Mouse (Mus musculus) MEL (cell line): ENCODE results near the gene Nicn1. TPM values are rescaled to one million over a fixed set of nuclear protein-coding genes. Genes with fewer than 3 reads are reported as not detected.

ENCODE experiments used
- DNase-seq: peaks from one replicate; pipeline ENCODE4 v3.0.0; 2011; ENCODE audit warnings: low read depth, low spot score
- H3K27ac ChIP-seq: 2 replicates; pipeline ENCODE4 v1.5.1; 2012; ENCODE audit warnings: low read depth, mild to moderate bottlenecking, control low read depth, low read length, moderate library complexity; ENCODE audit not compliant: control insufficient read depth
- H3K27me3 ChIP-seq, 2 experiments: fragments of 150-350 bp in 1 of 2; sonication (generic) in 1 of 2; 2 replicates each; pipeline ENCODE4 v1.6.1; 2012; ENCODE audit warnings: low read length in 2 of 2, mild to moderate bottlenecking in 2 of 2, improper control_type of control experiment in 1 of 2, moderate library complexity in 1 of 2; ENCODE audit not compliant: insufficient read depth in 2 of 2, control insufficient read depth in 1 of 2
- H3K36me3 ChIP-seq, 2 experiments: 2 replicates each; pipeline ENCODE4 v1.6.1; 2012 to 2014; ENCODE audit warnings: low read length in 2 of 2, improper control_type of control experiment in 1 of 2, inconsistent platforms in 1 of 2, mild to moderate bottlenecking in 1 of 2; ENCODE audit not compliant: insufficient read depth in 2 of 2, control insufficient read depth in 1 of 2
- H3K4me1 ChIP-seq, 2 experiments: fragments of 150-350 bp in 1 of 2; sonication (generic) in 1 of 2; 2 replicates each; pipeline ENCODE4 v1.6.1; 2012; ENCODE audit warnings: low read length in 2 of 2, improper control_type of control experiment in 1 of 2, mild to moderate bottlenecking in 1 of 2; ENCODE audit not compliant: insufficient read depth in 2 of 2, control insufficient read depth in 1 of 2
- H3K4me3 ChIP-seq, 2 experiments: fragments of 150-350 bp in 1 of 2; sonication (generic) in 1 of 2; 2 replicates each; pipeline ENCODE4 v1.5.1; 2012; ENCODE audit warnings: low read depth in 2 of 2, low read length in 2 of 2, mild to moderate bottlenecking in 2 of 2, moderate library complexity in 2 of 2, control low read depth in 1 of 2, improper control_type of control experiment in 1 of 2; ENCODE audit not compliant: control insufficient read depth in 1 of 2, insufficient read depth in 1 of 2
- H3K79me2 ChIP-seq: 2 replicates; pipeline ENCODE4 v1.6.1; 2012; ENCODE audit warnings: mild to moderate bottlenecking, low read length, moderate library complexity; ENCODE audit not compliant: control insufficient read depth, poor library complexity, insufficient read depth
- H3K9ac ChIP-seq: 2 replicates; pipeline ENCODE4 v1.6.1; 2012; ENCODE audit warnings: low read depth, mild to moderate bottlenecking, control low read depth, low read length, moderate library complexity; ENCODE audit not compliant: control insufficient read depth, poor library complexity, severe bottlenecking
- H3K9me3 ChIP-seq: fragments of 150-350 bp; sonication (generic); replicated peaks from 2 replicates; pipeline ENCODE4 v1.6.1; 2012; ENCODE audit warnings: mild to moderate bottlenecking, low read length, improper control_type of control experiment, moderate library complexity; ENCODE audit not compliant: insufficient read depth
- CTCF ChIP-seq, 3 experiments: IDR thresholded peaks in 2 of 3; conservative IDR thresholded peaks in 1 of 3; 2 replicates each; pipeline ENCODE4 v1.5.1; 2011 to 2012; ENCODE audit warnings: low read length in 3 of 3, low read depth in 2 of 3, mild to moderate bottlenecking in 2 of 3, improper control_type of control experiment in 1 of 3, inconsistent platforms in 1 of 3, mixed read lengths in 1 of 3, moderate library complexity in 1 of 3; ENCODE audit not compliant: control insufficient read depth in 1 of 3, insufficient read depth in 1 of 3, poor library complexity in 1 of 3, severe bottlenecking in 1 of 3
- ELF1 ChIP-seq: IDR thresholded peaks from 2 replicates; pipeline ENCODE4 v1.6.1; 2014; ENCODE audit warnings: low read depth, mild to moderate bottlenecking, inconsistent platforms, low read length, improper control_type of control experiment, moderate library complexity
- EP300 ChIP-seq, 2 experiments: IDR thresholded peaks; 2 replicates each; pipeline ENCODE4 v1.6.1; 2011; ENCODE audit warnings: improper control_type of control experiment in 2 of 2, low read length in 2 of 2, low read depth in 1 of 2, mild to moderate bottlenecking in 1 of 2
- ETS1 ChIP-seq: IDR thresholded peaks from 2 replicates; pipeline ENCODE4 v1.6.1; 2012; ENCODE audit warnings: low read depth, mild to moderate bottlenecking, inconsistent platforms, low read length, improper control_type of control experiment, moderate library complexity
- GATA1 ChIP-seq: IDR thresholded peaks from 2 replicates; pipeline ENCODE4 v1.6.1; 2011; ENCODE audit warnings: low read depth, low read length, improper control_type of control experiment
- MAZ ChIP-seq: IDR thresholded peaks from 2 replicates; pipeline ENCODE4 v1.6.1; 2012; ENCODE audit warnings: low read depth, mild to moderate bottlenecking, inconsistent platforms, low read length, improper control_type of control experiment
- POLR2AphosphoS2 ChIP-seq: IDR thresholded peaks from 2 replicates; pipeline ENCODE4 v1.6.1; 2011; ENCODE audit warnings: low read length, improper control_type of control experiment
- POLR2AphosphoS5 ChIP-seq: IDR thresholded peaks from 2 replicates; pipeline ENCODE4 v1.6.1; 2012; ENCODE audit warnings: low read depth, borderline replicate concordance, mild to moderate bottlenecking, inconsistent platforms, low read length, moderate library complexity, mixed read lengths
- RAD21 ChIP-seq: IDR thresholded peaks from 2 replicates; pipeline ENCODE4 v1.6.1; 2011; ENCODE audit warnings: mild to moderate bottlenecking, low read depth, low read length, improper control_type of control experiment
- RCOR1 ChIP-seq: IDR thresholded peaks from 2 replicates; pipeline ENCODE4 v1.6.1; 2012; ENCODE audit warnings: low read depth, mild to moderate bottlenecking, inconsistent platforms, low read length, improper control_type of control experiment
- SMC3 ChIP-seq: IDR thresholded peaks from 2 replicates; pipeline ENCODE4 v1.6.1; 2011; ENCODE audit warnings: low read depth, low read length, improper control_type of control experiment
- TAL1 ChIP-seq: IDR thresholded peaks from 2 replicates; pipeline ENCODE4 v1.6.1; 2012; ENCODE audit warnings: mild to moderate bottlenecking, inconsistent platforms, low read length, moderate library complexity, mixed read lengths
- TCF12 ChIP-seq: IDR thresholded peaks from 2 replicates; pipeline ENCODE4 v1.6.1; 2014; ENCODE audit warnings: low read depth, mild to moderate bottlenecking, inconsistent platforms, low read length, improper control_type of control experiment, moderate library complexity
- USF1 ChIP-seq: IDR thresholded peaks from 2 replicates; pipeline ENCODE4 v1.6.1; 2014; ENCODE audit warnings: low read depth, mild to moderate bottlenecking, inconsistent platforms, low read length, improper control_type of control experiment, moderate library complexity
- ZNF384 ChIP-seq: IDR thresholded peaks from 2 replicates; pipeline ENCODE4 v1.6.1; 2012; ENCODE audit warnings: low read depth, mild to moderate bottlenecking, inconsistent platforms, low read length, improper control_type of control experiment
- polyA plus RNA-seq, 2 experiments: library from polyadenylated mRNA; stranded (reverse) in 1 of 2; unstranded in 1 of 2; fragments of >175 nt in 1 of 2; fragments of >200 nt in 1 of 2; gene quantifications; 2 replicates each; pipeline versions ENCODE4 v1.2.1 to v1.2.4; 2012; ENCODE audit warnings: low replicate concordance in 2 of 2, low read depth in 1 of 2; ENCODE audit not compliant: insufficient read length in 2 of 2, insufficient read depth in 1 of 2, missing spikeins in 1 of 2
- total RNA-seq: library from RNA; depleted of rRNA; stranded (reverse); fragments of 300-350 nt; gene quantifications from 2 replicates; pipeline ENCODE4 v1.2.3, GENCODE M21; 2012

Nicn1 gene
- total and polyA plus RNA-seq, 3 experiments: 1.6 to 4.7 TPM; not detected in 1

DNA sequence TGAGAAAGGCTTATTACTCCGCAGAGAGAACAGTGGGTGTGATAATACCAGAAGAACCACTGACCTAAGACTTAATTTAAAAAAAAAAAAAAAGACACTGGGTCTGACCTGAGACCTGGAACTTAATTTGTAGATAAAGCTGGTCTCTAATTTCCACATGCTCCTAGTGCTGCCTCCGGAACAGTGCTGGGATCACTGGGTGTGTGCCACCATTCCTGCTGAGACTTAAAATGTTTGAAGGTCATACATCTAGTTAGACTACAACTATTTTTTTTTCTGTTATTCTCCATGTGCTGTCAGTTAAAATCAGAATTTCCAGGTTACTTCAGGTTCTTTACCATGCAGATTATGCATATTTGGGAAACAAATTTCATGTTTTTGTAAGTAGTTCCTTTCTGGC is 17.9 kb downstream of the Nicn1 start:
- Histone ChIP-seq H3K9me3 (no peaks in the 10 kb centered on the region), H3K27ac (no peak overlapping the region), H3K9ac (peak overlapping the region; percentile 99), H3K27me3 (no peaks in the 10 kb centered on the region), H3K79me2 (peaks cover 68% of the 10 kb centered on the region), H3K36me3 (peaks cover 6 to 50% of the 10 kb centered on the region in 2 experiments), H3K4me1 (peaks cover 4 to 21% of the 10 kb centered on the region in 2 experiments; a peak in 3 of 4 replicates), H3K4me3 (peak overlapping the region; percentile 47 to 87)
- TF ChIP-seq ZNF384: peak; percentile 15; the same call in 1 of the 2 replicates
- TF ChIP-seq USF1: 0 out of 2 replicates have a peak, but pooled peaks have one; percentile 8
- no peak for TF ChIP-seq POLR2AphosphoS5
- DNase-seq: no peak

DNA sequence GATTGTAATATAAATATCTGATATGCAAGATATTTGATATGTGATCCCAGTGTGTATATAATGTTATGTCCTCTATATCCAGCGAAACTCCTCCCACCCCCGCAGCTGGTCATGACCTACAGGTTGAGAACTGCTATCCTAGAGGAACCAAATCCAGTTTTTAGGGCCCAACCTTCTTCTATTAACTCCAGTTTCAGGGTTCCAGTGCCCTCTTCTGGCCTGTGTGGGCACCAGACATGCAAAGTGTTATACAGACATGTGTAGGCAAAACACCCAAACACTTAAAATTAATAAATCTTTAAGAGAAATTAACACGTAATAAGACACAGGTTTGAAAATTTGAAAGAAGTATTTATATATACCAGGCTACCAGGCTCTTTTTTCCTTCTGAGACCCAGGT is 27.3 kb downstream of the Nicn1 start:
- DNase-seq: peak; percentile 41
- peaks cover 15 to 27% of the 10 kb centered on the region in 2 experiments for H3K36me3 ChIP-seq

GRCm38 (mm10) chr9:108318462-108318861 is 28.2 kb downstream of the Nicn1 start:
- Histone ChIP-seq H3K4me1 (no peaks in the 10 kb centered on the region; a peak in 1 of 4 replicates), H3K27ac (no peak overlapping the region), H3K4me3 (no peak overlapping the region), H3K27me3 (no peaks in the 10 kb centered on the region), H3K9me3 (no peaks in the 10 kb centered on the region), H3K36me3 (peaks cover 12 to 22% of the 10 kb centered on the region in 2 experiments), H3K79me2 (peaks cover 64% of the 10 kb centered on the region), H3K9ac (no peak overlapping the region)
- TF ChIP-seq ELF1 (no peak), ETS1 (peak; percentile 46), TAL1 (0 out of 2 replicates have a peak, but pooled peaks have one; percentile 16), EP300 (IDR thresholded peaks at IDR 0.05; ENCODE audit: low read depth in 1 of 2, low read length in 2 of 2) (peak; percentile 37 to 57), GATA1 (peak; percentile 68; the same call in 1 of the 2 replicates), SMC3 (no peak), RCOR1 (peak; percentile 57; the same call in 1 of the 2 replicates), TCF12 (peak; percentile 18; the same call in 1 of the 2 replicates)
- DNase-seq: peak; percentile 29

More for the DNA sequence above, 27.3 kb downstream of the Nicn1 start:
- no peaks in the 10 kb centered on the region for H3K27me3 ChIP-seq
- no peaks in the 10 kb centered on the region for H3K9me3 ChIP-seq
- H3K9ac ChIP-seq: no peak overlapping the region
- no peak for TF ChIP-seq MAZ
- TF ChIP-seq CTCF (IDR thresholded peaks at IDR 0.05 in 2 of 3, conservative IDR thresholded peaks at IDR 0.05 in 1 of 3; ENCODE audit: control insufficient read depth in 1 of 3, insufficient read depth in 1 of 3, low read depth in 2 of 3, low read length in 3 of 3, poor library complexity in 1 of 3, severe bottlenecking in 1 of 3): peak; percentile 14 to 47 (median 44); a peak in 5 of 6 replicates
- no peak for TF ChIP-seq POLR2AphosphoS2
- TF ChIP-seq SMC3: peak; percentile 6; the same call in 1 of the 2 replicates
- TF ChIP-seq RAD21: peak; percentile 6; the same call in 1 of the 2 replicates
- no peak overlapping the region for H3K4me3 ChIP-seq
- H3K4me1 ChIP-seq: no peaks in the 10 kb centered on the region; a peak in 1 of 4 replicates
- H3K27ac ChIP-seq: no peak overlapping the region
- peaks cover 65% of the 10 kb centered on the region for H3K79me2 ChIP-seq
